Mouse (Mus musculus): ENCODE results near the gene Pde10a.

- TF ChIP-seq CTCF (IDR thresholded peaks at IDR 0.05) = no peak
- TF ChIP-seq EP300 (IDR thresholded peaks at IDR 0.05; ENCODE audit: insufficient read depth, low read depth, low read length) = no peak
Measured at GRCm38 (mm10) chr17:8815376-8815775, 290.2 kb downstream of the Pde10a start.
